Mouse (Mus musculus) B cell, adult 67 days (primary cell): ENCODE data around the gene Helz2. TPM values are rescaled to one million over a fixed set of nuclear protein-coding genes. Genes with fewer than 3 reads are reported as not detected.

Source experiments
- total RNA-seq, 2 experiments: library from RNA; stranded (reverse); gene quantifications; 4 replicates each; pipeline ENCODE4 v1.2.4; 2023

The Helz2 gene
- total RNA-seq, result 100 to 1,000 TPM; 341 to 430 TPM

DNA sequence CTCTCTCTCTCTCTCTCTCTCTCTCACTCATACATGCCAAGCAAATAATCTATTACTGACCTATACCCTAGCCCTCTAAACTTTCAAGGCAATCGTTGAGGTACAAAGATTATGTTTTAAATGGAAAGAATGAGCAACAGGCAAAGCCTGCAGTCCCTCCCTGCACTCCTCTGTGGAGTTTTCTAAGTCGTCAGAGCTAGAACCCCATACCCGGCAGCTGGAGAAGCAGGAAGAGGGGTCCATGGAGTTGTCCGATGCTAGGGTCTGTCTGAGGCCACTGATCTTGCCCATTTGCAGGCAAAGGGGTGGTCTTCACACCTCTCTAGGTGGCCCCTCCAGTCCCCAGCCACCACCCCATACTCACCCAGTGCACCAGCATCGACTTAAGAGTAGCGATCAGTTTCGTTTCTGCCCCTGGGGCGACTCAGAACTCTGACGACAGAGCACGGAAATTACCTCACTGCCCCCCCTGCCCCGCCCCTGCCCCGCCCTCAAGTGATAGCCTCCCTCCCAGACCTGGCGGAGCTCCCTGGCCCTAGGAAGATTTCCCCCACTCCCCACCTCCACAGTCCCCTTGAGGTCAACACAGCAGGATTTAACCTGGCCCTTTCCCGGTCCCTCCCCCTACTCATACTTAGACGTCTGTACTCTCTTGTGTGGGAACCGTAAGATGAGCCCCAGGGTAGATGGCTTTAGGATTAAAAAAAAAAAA is at the start of gene Helz2:
Gene Helz2 (minus strand): TSS at position 426 of the 712 bp plus-strand sequence.

DNA sequence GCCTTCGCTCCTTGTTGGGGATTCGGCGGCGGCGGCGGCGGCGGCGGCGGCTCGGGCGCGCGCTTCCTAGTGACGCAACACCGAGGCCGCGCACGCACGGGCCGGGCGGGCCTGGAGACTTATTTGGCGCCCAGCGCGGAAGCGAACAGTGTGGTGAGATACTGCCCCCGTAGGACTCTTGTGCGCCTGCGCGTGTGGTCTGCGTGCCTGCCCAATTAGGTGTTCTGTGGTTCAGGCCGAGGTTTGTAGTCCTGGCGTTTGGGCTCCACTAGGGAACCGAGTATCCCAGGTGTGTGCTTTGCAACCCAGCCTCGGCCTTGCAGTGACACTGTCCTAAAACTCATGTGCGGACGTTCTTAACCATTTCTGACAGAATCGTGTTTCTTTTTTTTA is 46.1 kb upstream of the Helz2 start, which contains the start of gene Gmeb2:
Gene Gmeb2 (minus strand): TSS at position 78 of the 393 bp plus-strand sequence.

GRCm38 (mm10) chr2:181219538-181220216 is 22.1 kb downstream of the Helz2 start, which contains the start of gene Fndc11:
Gene Fndc11, plus strand, starts transcription at chr2:181220013.

GRCm38 (mm10) chr2:181213021-181213445 is 28.8 kb downstream of the Helz2 start, which contains the start of gene Srms:
Gene Srms, minus strand, starts transcription at chr2:181213185.

GRCm38 (mm10) chr2:181202422-181202821 is 39.4 kb downstream of the Helz2 start, which contains the start of gene Ptk6:
Gene Ptk6, minus strand, starts transcription at chr2:181202789.

GRCm38 (mm10) chr2:181187121-181188000 is 54.5 kb downstream of the Helz2 start, which contains the start of gene Ppdpf:
Gene Ppdpf, plus strand, starts transcription at chr2:181187247.

Other genes starting within 250 kb of the Helz2 start
- gene Chrna4, start 198.5 kb downstream of the Helz2 start, total RNA-seq, result not detected
- gene Kcnq2, start 106.7 kb downstream of the Helz2 start, total RNA-seq, result not detected
- gene Eef1a2, start 85.0 kb downstream of the Helz2 start, total RNA-seq, result not detected
- gene Ppdpf, start 54.8 kb downstream of the Helz2 start, total RNA-seq, result 100 to 1,000 TPM; 177 to 221 TPM
- under 1 TPM; 0.44 to 0.52 TPM for gene Ptk6, start 39.2 kb downstream of the Helz2 start, total RNA-seq
- gene Srms, start 28.8 kb downstream of the Helz2 start, total RNA-seq, result 1 to 10 TPM; 3.5 to 5.3 TPM
- gene Fndc11, start 22.0 kb downstream of the Helz2 start, total RNA-seq, result under 1 TPM; 0.65 to 0.78 TPM
- gene Gmeb2, start 46.0 kb upstream of the Helz2 start, total RNA-seq, result 10 to 100 TPM; 52.0 to 60.7 TPM
- gene Stmn3, start 72.5 kb upstream of the Helz2 start, total RNA-seq, result not detected
- 100 to 1,000 TPM; 109 to 136 TPM for gene Rtel1, start 77.7 kb upstream of the Helz2 start, total RNA-seq
- gene Zgpat, start 122.9 kb upstream of the Helz2 start, total RNA-seq, result 10 to 100 TPM; 83.0 to 85.7 TPM
- gene Arfrp1, start 123.4 kb upstream of the Helz2 start, total RNA-seq, result 100 to 1,000 TPM in 1 of 2 experiments, 10 to 100 TPM in 1; 92.9 to 100 TPM
- gene Lime1, start 138.1 kb upstream of the Helz2 start, total RNA-seq, result 10 to 100 TPM; 62.3 to 74.9 TPM
- gene Zbtb46, start 217.4 kb upstream of the Helz2 start, total RNA-seq, result 1 to 10 TPM in 1 of 2 experiments, under 1 TPM in 1; 0.83 to 2.2 TPM